Mouse (Mus musculus): ENCODE results near the gene Slc2a5.

The Slc2a5 gene

GRCm38 (mm10) chr4:150146286-150146685 lies 27.2 kb downstream of the Slc2a5 start:
- DNase-seq, result no peak

- no peak for DNase-seq
Measured at GRCm38 (mm10) chr4:150151045-150151444, 32.0 kb downstream of the Slc2a5 start.

GRCm38 (mm10) chr4:150152483-150152882 lies 33.4 kb downstream of the Slc2a5 start:
- no peak for DNase-seq

GRCm38 (mm10) chr4:150155301-150155700 lies 36.2 kb downstream of the Slc2a5 start:
- no peak for DNase-seq

GRCm38 (mm10) chr4:150155731-150156130 lies 36.6 kb downstream of the Slc2a5 start:
- DNase-seq, result no peak

GRCm38 (mm10) chr4:150157348-150157882 lies 38.3 kb downstream of the Slc2a5 start:
- DNase-seq, result no peak

GRCm38 (mm10) chr4:150159458-150159857 lies 40.4 kb downstream of the Slc2a5 start:
- no peak for DNase-seq

- DNase-seq, result no peak
Measured at GRCm38 (mm10) chr4:150162561-150163169, 43.6 kb downstream of the Slc2a5 start.

- DNase-seq, result peak; percentile 24
Measured at GRCm38 (mm10) chr4:150164875-150165274, 45.8 kb downstream of the Slc2a5 start.

GRCm38 (mm10) chr4:150168406-150168805 lies 49.3 kb downstream of the Slc2a5 start:
- DNase-seq, result peak; percentile 20

- DNase-seq, result no peak
Measured at GRCm38 (mm10) chr4:150172107-150172506, 53.0 kb downstream of the Slc2a5 start.

GRCm38 (mm10) chr4:150173281-150173680 lies 54.2 kb downstream of the Slc2a5 start:
- DNase-seq, result peak; percentile 52

GRCm38 (mm10) chr4:150174027-150174426 lies 54.9 kb downstream of the Slc2a5 start:
- DNase-seq, result no peak

- peak; percentile 30 for DNase-seq
Measured at GRCm38 (mm10) chr4:150176535-150176934, 57.5 kb downstream of the Slc2a5 start.

- no peak for DNase-seq
Measured at GRCm38 (mm10) chr4:150177122-150177521, 58.0 kb downstream of the Slc2a5 start.

- DNase-seq, result peak; percentile 33
Measured at GRCm38 (mm10) chr4:150178131-150178530, 59.0 kb downstream of the Slc2a5 start.

GRCm38 (mm10) chr4:150181304-150181703 lies 62.2 kb downstream of the Slc2a5 start:
- DNase-seq, result no peak

- DNase-seq, result no peak
Measured at GRCm38 (mm10) chr4:150188236-150188635, 69.2 kb downstream of the Slc2a5 start.

- no peak for DNase-seq
Measured at GRCm38 (mm10) chr4:150192199-150192598, 73.1 kb downstream of the Slc2a5 start.
